Mouse (Mus musculus) C2C12 (cell line): ENCODE data around the gene Med17.

Experiments
- CEBPB ChIP-seq: IDR thresholded peaks from one replicate; pipeline ENCODE4 v1.6.1; 2011; ENCODE audit warnings: low read depth, mild to moderate bottlenecking, control low read depth, moderate library complexity
- CTCF ChIP-seq: IDR thresholded peaks from one replicate; pipeline ENCODE4 v1.5.1; 2011; ENCODE audit not compliant: control insufficient read depth, insufficient read depth, insufficient read length
- FOSL1 ChIP-seq: IDR thresholded peaks from one replicate; pipeline ENCODE4 v1.8.0; 2011; ENCODE audit warnings: mild to moderate bottlenecking, low read length; ENCODE audit not compliant: poor library complexity, insufficient read depth, severe bottlenecking
- MAX ChIP-seq: IDR thresholded peaks from one replicate; pipeline ENCODE4 v1.6.1; 2011; ENCODE audit warnings: mild to moderate bottlenecking, control low read depth
- MYOD1 ChIP-seq: IDR thresholded peaks from one replicate; pipeline ENCODE4 v1.6.1; 2011; ENCODE audit warnings: low read depth; ENCODE audit not compliant: control insufficient read depth, insufficient read length

- TF ChIP-seq CTCF (no peak), CEBPB (no peak), FOSL1 (no peak), MAX (no peak), MYOD1 (no peak)
These were observed 25.2 kb downstream of the Med17 start for GRCm38 (mm10) chr9:15254501-15254900.
